Mouse (Mus musculus) left cerebral cortex, adult 11 months (tissue): ENCODE measurements around the gene Trpc5os.

Experiments used
- DNase-seq: peaks from one replicate; pipeline ENCODE4 v3.0.0; 2022; ENCODE audit warnings: low spot score

Gene Trpc5os

GRCm38 (mm10) chrX:144456281-144456680, at the start of gene Trpc5os:
Gene Trpc5os (plus strand): TSS chrX:144456581.
- no peak for DNase-seq

- DNase-seq, result no peak
Observed at GRCm38 (mm10) chrX:144408036-144408435, 48.3 kb upstream of the Trpc5os start.

- no peak for DNase-seq
Observed at GRCm38 (mm10) chrX:144420259-144420658, 36.1 kb upstream of the Trpc5os start.

DNA sequence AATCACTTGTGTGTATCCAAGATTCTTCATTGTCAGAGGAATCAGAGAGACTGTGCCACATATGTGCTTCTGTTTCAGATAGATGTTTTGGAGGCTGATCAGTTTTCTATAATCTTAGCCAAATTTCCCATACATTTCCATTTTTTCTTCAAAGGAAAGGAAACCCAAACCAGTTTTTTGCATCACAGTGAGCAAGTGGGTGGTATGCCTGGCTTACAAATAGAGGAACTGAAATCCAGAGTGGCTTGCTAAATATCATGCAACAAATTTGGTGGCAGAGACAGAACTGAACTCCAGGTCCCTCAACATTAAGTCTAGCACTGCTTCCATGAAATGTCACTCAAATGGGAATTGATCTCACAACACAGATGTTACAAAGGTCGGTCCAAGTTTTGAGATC, 35.3 kb upstream of the Trpc5os start:
- no peak for DNase-seq

DNA sequence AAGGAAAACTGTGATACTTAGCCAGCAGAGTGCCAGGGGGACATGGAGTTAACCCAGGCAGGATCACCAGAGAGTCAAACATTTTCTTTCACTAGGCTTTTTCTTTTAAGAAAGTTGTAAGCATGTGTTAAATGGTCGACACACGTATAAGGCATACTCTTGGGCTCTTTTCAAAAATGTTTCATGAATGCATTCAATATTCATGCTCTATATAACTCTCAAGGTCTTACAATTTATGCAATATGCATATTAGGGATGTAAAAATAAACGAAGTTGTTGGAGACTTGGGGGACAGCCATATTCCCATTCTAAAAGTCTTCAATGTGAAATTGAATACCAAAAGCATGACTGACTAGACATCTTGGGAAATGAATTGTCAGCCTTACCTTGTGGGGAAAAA, 32.5 kb upstream of the Trpc5os start:
- DNase-seq, result no peak

DNA sequence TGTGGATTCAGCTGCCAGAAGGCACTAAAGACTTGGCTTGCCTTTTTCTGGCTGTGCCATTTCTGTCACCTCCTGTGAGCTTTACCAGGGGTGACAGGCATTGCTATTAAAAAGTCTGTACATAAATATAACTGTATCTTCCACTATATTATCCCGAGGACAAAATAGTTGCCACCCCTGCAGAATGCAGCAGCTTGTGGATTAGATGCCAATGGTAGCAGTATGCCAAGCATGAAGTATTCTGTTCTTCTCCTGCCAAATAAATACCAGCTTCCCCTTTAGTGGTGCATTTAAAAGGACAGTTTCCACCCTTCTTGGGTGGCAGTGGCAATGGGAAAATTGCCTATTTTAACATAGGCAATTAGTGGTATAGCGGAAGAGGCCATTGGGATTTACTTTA, 8.0 kb downstream of the Trpc5os start:
- DNase-seq, result peak; percentile 1

GRCm38 (mm10) chrX:144491394-144491793, 35.0 kb downstream of the Trpc5os start:
- no peak for DNase-seq

- no peak for DNase-seq
Observed at GRCm38 (mm10) chrX:144523239-144523638, 66.9 kb downstream of the Trpc5os start.

DNA sequence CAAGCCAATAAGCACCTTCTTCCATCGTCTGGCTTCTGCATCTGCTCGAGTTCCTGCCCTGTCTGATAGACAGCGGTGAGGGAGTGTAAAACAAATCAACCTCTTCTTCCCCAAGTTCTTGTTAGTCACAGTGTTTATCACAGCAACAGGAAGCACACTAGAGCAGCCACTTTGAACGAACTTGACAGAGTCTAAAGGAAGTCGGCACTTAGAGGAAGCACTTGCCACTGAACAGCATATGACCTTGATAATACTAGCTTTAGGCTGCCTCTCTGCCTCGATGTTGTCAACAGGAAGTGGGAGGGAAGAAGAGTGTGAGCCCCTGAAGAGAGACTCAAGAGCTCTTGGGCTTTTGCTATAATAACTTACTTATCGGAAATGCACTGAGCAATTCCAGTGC, 69.7 kb downstream of the Trpc5os start:
- no peak for DNase-seq
